Mouse (Mus musculus): Measurements from ENCODE around the gene Acp4. TPM values are rescaled to one million over a fixed set of nuclear protein-coding genes. Genes with fewer than 3 reads are reported as not detected.
A peak's percentile ranks its signal among the peaks of the same experiment; 100 is the strongest.
"Not testable (repeated sequence)": the region's sequence is repeated elsewhere in the genome, so short reads cannot be mapped to it uniquely, and the experiment has no call there.

Gene Acp4
- total RNA-seq, 2 experiments from 2014 or later = not detected

DNA sequence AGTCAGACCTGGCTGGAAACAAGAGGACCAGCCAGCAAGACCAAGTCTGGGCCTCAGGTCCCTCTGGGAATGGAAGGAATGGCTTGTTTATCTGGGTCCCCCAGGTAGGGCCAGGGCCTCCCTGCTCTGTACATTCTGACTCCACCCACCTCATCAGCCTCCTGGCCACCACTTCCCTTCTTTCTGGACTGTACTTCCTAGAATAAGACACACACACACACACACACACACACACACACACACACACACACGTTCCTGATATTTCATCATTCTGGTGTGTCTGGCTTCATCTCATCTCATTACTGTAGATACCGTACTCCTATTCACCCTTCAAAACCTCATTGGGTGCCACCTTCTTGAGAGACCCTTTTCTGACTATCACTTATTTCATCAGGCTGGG is 12.2 kb upstream of the Acp4 start:
- DNase-seq = no peak
- intact Hi-C loops (cut with DNase I) = loop anchor here (10.0 kb wide), 1 partner anchor 285 kb away; the partner anchor contains the start of gene Nr1h2

DNA sequence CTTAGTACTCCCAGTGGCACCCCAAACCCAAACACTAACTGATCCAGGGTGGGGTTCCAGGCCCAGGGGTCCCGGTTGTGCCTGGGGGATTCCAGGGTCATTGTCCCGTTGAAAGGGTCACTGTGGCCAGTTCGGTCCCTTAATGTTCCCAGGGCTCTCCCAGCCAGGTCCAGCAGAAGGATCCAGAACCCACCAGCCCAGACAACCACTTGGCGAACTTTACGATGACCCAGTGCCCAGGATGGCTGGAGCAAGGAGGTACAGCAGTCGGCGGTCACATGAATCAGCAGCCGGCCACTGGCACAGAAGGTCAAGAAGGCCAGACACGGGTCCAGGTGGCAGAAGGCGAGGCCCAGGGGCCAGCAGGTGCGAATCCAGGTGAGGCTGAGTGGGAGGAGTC is 10.9 kb upstream of the Acp4 start:
- DNase-seq = no peak
- intact Hi-C loops (cut with DNase I) = loop anchor here (10.0 kb wide), 1 partner anchor 287 kb away; the partner anchor contains the start of gene Nr1h2

DNA sequence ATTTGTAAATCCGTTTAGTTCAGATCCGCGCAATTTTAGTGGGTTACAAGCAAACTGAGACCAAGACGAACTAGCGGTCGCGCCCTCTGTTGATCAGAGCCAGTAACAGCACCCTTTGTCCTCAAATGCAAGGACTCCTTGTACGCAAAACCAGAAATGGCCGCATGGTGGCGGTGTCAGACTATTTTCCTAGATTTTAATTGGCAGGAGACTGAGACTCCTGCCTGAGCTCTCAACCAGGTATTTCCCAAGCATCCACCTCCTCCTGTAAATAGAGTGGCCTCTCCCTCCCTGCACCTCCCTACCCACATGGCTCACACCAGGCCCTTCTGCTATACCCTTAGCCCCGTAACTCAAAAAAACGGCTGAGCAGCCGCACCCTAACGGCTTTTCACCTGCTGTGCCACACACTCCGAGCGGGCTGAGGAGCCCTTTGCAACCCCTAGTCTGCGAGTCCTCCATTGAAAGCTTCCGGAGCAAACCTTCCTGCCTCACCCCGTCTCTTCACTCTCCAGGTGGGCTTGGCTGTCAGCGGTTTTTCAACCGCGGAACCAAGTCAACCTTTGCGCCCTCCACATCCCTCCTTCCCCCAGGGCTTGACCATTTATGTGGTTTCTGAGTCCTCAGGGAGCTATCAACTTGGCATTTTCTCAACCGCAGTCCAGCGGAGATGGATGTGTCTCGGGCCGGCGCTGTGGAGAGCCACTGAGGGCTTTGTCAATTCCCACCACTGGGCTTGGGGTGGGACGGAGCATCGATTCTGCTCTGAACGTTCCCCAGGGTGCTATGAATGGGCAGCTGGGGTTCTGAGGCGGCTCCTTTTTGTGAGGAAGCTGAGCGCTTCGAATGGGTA is 5.8 kb upstream of the Acp4 start:
- peak; percentile 92 to 96 for DNase-seq
- intact Hi-C loops (cut with DNase I) = loop anchor here (1.0 to 10.0 kb wide), 4 partner anchors 42 to 292 kb away; partner anchors contain the start of gene Nr1h2

DNA sequence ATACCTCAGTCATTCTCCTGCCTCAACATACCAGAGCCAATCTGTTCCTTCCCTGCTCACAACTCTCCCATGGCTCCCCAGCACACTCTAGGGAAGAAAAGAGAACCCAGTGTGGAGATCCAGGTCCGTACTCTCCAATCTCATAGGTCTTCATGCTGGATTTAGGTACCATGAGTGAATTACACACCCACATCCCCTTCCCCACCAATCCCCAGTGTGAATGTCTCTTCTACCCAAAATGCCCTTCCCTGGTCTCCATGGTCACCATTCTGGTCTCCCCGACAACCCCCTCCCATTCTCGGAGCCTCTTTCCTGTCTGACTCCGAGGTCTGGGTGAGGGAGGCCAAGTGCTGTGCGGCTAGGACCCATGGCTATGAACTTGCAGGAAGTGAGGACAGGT is 4.0 kb upstream of the Acp4 start, which contains the start of gene Gm15517:
Gene Gm15517, plus strand, starts transcription at position 301 of the 400 bp plus-strand sequence.
- intact Hi-C loops (cut with DNase I) = loop anchor here (10.0 kb wide), 1 partner anchor 294 kb away; the partner anchor contains the start of gene Nr1h2
- DNase-seq = no peak

DNA sequence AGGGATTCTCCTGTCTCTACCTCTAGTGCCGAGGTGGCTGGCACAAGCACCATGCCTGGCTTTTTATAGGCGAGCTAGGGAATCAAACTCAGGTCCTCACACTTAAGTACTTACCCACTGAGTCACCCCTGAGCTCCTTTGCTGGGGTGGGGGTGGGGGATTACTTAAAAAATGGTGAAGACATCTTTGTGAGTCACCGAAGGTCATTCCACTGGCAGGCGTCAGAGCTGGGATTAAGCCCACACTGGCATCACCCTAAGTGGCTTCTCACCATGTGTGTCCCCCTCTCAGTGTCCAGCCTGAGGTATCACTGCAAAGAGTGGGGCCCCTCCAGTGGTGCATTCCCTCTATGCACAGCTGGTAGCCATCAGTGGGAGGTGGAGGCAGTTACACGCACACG is 3.2 kb upstream of the Acp4 start:
- intact Hi-C loops (cut with DNase I) = loop anchor here (10.0 kb wide), 1 partner anchor 294 kb away; the partner anchor contains the start of gene Nr1h2
- no peak for DNase-seq

DNA sequence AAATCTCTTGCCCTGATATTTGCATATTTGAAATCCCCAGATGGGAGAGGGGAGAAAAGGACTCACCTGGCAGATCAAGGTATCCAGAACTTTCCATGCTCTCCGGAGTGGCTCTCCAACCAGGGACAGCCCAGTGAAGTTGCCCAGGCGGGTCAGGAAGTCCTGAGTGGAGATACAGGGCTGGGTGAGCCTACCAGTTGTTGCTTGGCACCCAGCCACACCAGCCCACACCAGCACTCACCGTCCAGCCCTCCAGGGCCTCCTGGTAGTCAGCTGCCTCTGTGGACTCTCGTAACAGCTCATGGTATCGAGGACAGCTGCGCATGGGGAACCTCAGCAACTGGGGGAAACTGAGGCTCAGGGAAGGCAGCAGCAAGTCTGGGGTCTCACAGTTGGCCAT is 2.2 kb downstream of the Acp4 start:
- DNase-seq = no peak
- intact Hi-C loops (cut with DNase I) = no loop called here

DNA sequence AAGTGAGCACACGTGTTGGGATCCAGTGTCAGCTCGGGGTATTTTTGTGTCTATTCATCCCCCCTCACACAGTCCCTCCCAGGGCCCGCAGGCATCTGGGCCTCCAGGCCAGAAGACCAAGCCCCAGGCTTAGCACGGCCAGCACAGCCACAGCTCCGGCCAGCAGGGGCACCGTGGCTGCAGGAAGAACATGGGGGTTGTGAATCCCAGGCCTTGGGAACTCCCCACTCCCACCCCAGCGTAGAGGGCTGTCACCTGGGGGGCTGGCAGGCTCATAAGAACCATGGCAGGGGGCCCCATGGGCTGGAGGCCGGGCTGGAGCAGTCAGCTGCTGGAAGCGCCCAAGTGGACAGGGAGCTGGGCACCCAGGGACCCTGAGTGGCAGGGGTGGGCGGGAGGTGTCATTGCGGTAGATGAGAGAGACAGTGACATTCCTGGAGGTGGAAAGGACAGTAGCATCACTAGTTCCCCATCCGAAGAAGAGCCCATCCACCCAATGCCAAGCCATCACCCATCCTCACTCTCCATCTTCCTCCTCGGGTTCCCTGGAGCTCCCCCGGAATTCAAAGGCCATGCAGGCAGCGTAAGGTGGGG is 4.1 kb downstream of the Acp4 start:
- no peak for DNase-seq
- intact Hi-C loops (cut with DNase I) = no loop called here

DNA sequence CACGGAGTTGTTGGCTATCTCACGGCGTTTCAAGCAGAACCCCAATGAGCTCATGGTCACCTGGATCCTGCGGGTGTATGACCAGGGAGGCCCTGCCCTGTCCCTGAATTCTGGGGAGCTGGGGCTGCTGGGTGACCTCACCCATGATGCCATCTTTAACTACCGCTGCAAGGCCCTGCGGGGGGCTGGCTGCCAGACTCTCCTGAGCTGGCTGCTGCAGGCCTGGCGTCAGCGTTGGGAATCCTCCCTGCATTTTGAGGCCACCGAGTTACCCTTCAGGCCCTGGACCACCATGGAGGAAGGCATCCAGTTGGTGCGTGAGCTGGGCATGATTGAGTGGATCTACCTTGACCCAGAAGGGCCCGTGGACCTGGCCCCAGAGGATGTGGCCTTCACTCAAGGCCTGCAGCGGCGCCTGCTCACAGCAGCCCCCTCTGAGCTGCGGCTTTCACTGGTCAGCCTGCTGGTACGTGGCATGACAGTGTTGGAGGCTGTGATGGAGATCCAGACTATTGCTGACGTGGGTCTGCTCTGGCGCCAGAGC is 6.4 kb downstream of the Acp4 start:
- intact Hi-C loops (cut with DNase I); DNase-seq: not testable (repeated sequence)

DNA sequence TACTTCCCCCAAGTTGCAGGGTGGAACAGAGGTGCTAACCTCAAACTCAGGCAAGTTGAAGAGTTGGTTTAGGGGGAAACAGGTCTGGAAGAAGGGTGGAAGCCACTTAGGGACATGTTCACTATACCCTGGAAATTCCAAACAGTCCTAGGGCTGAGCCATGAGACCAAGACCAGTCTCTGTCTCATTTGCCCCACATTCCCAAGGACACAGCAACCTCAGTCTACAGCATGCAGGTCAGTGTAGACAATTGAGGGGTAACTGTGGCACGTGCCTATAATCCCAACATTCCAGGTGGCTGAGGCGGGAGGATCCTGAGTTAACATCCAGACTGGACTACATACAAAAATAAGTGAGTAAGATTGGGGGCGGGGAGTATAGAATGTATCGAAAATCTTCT is 7.9 kb downstream of the Acp4 start:
- DNase-seq = no peak
- intact Hi-C loops (cut with DNase I) = no loop called here

DNA sequence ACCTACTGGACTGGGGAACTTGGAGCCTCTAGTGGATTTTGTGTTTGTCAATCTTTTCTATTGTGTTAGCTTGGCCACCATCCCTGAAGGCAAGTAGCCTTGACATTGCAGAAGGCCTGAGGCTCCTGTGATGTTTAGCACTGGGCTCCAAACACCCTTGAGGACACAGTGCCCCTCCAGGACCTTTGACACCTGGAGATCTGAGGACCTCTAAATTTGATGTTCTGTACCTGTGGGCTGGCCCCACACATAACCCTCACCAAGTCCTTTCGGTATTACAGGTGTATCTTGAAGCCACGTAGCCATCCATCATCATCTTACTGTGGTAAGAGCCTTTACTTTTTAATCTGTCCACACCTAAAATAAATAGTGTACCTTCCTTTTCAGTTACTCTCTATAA is 9.2 kb downstream of the Acp4 start:
- DNase-seq = no peak
- intact Hi-C loops (cut with DNase I) = no loop called here

DNA sequence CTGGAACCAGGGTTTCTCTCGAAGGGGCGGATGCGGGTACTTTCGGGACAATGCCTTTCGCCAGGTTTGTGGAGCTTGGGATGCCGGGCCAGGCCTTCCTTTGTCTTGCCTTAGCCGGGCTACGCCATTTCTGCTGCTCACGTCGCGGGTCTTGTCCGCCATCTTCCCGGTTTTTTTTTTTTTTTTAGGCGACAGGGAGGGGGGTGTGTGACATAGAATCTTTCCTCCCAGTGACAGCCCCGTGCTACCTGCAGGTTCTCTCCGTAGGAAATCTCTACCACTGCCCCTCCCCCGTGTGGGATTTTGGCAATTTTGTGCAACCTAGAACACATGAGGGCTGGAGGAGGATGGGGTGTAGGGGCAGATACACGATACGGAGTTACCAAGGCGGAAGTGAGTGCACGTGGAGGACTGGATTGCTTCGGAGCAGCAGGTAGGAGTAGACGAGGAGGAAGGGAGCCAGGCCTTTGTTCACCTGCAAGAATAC is 10.2 kb downstream of the Acp4 start:
- peak in 1 of 2 experiments; percentile 14 for DNase-seq
- intact Hi-C loops (cut with DNase I) = no loop called here

DNA sequence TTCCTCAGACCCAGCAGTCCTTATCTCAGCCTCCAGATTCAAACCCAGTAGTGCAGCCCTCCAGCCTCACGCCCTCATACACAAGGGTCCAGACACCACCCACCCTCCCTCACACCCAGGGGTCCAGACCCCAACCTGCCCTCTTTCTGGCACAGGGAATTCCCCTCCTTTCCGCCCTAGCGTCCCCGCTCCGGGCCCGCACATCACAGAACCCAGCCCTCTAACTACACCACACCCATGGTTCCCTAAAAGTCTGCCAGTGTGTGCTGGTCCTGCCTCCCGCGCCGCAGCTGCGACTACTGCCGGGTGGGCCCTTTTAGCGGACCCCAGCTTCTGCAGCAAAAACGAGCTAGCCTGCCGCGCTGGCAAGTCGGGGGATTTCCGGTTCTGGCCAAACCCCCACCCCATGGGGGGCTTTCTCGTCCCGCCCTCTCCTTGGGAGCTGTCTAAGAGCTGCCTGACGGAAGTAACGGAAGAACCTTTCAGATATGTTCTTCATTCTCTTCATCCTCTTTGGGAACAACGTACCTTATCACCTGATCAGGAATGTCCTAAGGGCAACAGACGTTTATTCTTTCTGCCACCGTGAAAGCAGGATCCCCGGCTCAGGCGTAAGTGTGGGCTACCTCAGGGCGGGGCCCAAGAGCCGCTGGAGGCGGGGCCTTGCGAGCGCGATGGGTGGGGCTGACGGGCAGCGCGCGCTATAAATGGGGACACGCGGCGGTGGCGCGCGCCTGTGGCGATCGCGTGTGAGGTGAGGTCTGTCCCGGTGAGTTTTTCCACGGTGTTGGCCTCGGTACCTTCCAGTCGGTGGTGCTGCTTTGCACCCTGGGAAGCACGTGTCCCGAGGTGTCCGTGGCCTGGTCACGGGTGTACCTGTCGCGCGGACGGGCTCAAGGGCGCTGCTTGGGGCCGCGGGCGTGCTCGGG is 10.9 kb downstream of the Acp4 start, which contains the start of the genes 1700028J19Rik and 2410002F23Rik:
Gene 1700028J19Rik, minus strand, starts transcription at position 641 of the 929 bp plus-strand sequence.
Gene 2410002F23Rik, plus strand, starts transcription at position 668 of the 929 bp plus-strand sequence.
- intact Hi-C loops (cut with DNase I) = no loop called here
- DNase-seq = peak; percentile 93 to 96

DNA sequence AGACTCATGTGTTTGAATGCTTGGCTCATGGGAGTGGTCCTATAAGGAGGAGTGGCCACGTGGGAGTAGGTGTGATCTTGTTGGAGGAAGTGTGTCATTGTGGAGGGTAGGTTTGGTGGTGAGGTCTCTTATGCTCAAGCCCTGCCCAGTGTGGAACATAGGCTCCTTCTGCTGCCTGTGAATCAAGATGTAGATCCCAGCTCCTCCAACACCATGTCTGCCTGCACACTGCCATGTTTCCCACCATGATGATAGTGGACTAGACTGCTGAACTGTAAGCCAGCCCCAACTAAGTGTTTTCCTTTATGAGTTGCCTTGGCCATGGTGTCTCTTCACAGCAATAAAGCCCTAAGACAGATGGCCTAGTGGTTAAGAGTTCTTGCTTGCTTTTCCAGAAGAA is 13.1 kb downstream of the Acp4 start:
- intact Hi-C loops (cut with DNase I) = no loop called here
- DNase-seq = no peak

DNA sequence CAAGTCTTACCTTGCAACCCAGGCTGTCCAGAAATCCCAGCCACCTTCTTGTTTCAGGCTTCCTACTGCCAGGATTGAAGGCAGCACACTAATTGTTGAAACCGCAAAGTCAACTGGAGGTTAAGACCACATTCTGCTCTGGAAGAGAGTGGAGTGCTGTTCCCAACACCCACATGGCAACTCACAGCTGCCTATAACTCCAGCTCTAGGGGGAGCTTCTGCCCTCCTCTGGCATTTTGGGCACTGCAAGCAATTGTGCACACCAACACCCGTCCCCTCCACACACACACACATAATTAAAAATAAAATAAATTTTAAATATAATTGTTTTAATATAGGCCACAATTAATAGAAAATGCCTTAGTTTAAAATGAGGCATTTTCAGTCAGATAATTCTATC is 16.0 kb downstream of the Acp4 start:
- no peak for DNase-seq
- intact Hi-C loops (cut with DNase I) = no loop called here

DNA sequence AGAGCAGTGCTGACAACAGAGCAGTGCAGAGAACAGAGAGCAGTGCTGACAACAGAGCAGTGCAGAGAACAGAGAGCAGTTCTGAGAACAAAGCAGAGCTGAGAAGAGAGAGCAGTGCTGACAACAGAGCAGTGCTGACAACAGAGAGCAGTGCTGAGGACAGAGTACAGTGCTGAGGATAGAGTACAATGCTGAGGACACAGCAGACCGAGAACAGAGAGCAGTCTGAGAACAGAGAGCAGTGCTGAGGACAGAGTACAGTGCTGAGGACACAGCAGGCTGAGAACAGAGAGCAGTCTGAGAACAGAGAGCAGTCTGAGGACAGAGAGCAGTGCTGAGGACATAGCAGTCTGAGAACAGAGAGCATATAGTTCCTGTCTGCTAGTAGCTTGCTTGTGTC is 16.5 kb downstream of the Acp4 start:
- intact Hi-C loops (cut with DNase I) = no loop called here
- DNase-seq = no peak

DNA sequence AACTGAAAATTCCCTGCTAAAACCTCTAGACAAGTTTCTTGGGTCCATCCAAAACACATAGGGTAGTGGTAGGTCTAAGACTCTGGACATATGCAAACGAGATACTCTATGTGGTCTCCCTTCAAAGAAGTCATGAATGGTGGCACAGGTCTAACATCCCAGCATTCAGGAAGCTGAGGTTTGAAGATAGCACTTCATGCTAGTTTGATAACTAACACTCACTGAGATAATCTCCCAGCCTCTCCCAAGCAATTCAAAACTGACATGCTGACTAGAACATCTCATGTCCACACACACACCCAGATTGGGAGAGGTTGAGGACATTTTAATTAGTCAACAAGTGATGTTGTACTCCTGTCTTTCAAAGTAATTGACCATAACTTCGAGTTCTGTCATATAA is 17.3 kb downstream of the Acp4 start:
- intact Hi-C loops (cut with DNase I) = no loop called here
- no peak for DNase-seq

DNA sequence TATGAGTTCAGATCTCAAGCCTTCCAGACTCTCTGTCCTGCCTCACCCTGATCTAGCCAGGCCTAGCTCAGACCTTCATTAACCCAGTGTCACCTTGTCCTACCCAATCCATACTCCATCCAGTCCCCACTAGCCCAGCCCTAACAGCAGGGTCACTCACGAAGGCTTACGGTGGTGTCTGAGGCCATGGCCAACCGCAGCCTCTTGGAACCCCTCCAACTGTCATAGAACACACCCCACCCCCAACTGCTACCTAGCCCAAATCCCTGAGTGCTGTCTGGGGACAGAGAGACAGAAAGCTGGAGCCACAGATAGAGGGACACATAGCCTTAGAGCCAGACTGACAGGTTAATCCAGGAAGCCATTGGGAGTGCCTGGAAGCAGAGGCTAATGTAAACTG is 21.3 kb downstream of the Acp4 start, which contains the start of gene Gm36864:
Gene Gm36864, plus strand, starts transcription at position 269 of the 400 bp plus-strand sequence.
- intact Hi-C loops (cut with DNase I) = no loop called here
- no peak for DNase-seq

DNA sequence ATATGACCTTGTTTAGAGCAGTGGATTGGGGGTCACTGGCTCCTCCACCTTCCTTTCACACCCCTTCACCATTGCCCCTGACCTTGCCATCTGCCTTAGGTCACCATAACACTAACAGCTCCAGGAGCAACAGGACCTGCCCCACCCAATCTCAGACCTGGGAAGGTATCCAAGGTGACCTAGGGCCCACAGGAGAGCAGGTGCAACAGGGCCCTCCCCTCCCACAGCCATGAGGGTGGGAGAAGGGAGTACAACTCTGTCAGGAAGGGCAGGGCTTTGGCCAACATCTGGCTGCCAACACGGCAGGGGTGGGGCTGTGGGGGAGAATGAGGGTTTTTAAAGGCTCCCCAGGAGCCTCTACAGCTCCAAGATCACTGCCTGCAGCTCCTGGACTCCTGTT is 32.1 kb downstream of the Acp4 start, which contains the start of gene Klk1:
Gene Klk1, plus strand, starts transcription at position 285 of the 400 bp plus-strand sequence.
- no peak for DNase-seq
- intact Hi-C loops (cut with DNase I) = no loop called here

DNA sequence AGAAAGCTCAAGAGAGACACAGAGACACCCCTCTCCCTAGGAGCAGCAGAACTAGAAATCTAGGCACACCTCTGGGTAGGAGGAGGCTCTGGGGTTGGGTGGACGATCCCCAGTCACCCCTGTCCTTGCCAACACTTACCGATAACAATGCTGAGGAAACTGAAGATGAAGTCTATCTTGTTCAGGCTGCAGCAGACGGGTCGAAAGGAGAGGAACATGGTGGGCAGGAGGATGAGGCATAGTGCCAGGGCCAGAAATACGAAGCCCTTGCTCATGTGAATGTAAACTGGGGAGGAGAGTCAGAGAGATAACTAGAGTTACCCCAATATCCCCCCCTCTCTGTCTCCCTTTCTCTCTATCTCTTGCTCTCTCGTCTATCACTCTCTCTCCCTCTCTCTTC is 34.8 kb downstream of the Acp4 start:
- DNase-seq; intact Hi-C loops (cut with DNase I): not testable (repeated sequence)

DNA sequence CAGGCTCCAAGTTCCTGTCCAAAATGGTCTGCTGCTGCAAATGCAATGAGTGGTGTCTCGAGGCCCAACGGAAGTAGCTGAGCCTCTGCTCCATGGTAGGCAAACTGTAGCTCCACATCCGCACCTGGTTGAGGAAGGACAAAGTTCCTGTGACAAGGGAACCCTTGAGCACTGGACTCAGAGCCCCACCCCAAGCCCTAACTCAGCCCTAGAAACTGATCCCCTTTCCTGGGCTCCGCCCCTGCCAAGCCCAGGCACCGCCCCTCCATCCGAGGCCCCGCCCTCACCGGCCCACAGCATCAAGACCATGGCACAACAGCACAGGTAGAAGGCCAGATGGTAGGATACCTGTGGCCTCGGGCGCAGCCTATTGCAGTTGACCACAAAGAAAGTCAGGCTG is 35.6 kb downstream of the Acp4 start:
- intact Hi-C loops (cut with DNase I); DNase-seq: not testable (repeated sequence)
